Mouse (Mus musculus) heart, postnatal 4 days (tissue): ENCODE measurements at regions not wholly inside any gene's neighbourhood (a gene's known extent, or its start where the extent isn't known, plus 50 kb on each side); places are given as distances from the start of the nearest gene placed in this dataset.

Experiments
- DNase-seq: peaks from one replicate; pipeline ENCODE4 v3.0.0; 2021

DNA sequence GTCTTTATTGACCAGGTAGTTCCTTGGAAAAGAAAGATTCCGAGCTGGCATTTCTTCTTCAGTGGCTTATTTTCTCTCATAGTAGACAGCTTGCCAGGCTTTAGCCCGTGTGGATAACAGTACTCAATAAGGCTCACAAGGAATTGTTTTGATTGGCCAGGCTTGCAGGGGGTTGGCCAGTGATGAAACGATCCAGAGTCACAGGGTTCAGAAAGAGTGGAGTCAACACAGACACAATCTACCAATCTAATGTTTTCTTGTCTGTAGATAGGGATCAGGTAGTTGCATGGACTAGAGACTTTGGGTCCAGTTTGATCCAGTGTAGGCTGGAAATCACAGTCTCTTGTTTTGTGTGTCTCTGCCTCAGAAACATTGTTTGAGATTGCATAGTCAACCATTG, 115.8 kb upstream of the Tab2 start:
- DNase-seq: no peak

DNA sequence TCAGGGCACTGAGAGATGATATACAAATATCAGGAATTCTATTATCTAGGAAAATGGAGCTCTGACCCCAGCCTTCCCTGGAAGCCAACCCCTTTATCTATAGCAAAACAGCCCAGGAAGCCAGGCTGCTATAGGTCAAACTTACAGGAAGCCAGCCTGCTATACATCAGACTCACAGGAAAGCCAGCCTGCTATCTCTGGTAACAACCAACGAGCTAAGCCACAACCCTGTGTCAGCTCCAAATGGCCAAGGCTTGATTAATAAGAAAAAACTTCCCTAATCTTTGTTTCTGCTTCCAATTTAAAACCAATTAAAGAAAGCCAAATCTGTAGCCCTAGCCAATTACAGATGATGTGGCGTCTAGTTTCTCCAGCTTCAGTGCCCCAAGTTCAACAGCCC, 114.4 kb upstream of the Tab2 start:
- no peak for DNase-seq

DNA sequence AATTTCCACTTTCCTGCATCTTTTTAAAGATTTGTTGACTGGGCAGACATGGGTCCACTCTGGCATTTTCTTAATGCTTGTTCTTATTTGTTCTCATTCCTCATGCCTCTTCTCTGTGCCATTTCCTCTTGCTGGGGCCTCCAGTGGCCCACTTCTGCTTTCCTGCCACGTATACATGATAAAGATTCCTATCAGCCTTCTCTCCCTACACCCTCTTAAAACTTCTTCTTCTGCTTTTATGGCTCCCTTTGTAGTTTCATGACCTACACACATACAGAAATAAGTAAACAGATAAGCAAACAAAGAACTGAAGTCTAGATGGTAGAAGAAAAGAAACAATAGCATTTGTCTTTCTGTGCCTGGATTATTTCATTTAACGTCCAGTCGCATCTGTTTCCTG, 110.9 kb upstream of the Tab2 start:
- no peak for DNase-seq

DNA sequence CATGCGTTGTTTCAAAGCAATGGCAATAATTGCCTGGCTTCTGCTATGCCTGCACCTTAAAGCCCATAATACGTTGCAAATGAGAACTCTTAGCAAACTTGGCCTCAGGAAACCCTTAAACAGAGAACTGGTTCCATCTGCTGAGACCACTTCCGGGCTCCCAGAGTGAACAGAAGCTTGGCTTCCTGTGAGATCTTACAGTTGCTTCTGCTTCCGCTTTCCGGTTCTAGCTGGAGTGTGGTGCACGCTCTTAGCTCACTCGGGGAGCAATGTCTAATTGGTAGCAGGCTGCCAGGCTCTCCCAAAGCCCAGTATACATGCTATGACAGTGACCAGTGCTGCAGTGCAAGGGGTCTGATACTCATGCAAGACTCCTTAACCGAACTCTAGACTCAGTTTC, 109.7 kb upstream of the Tab2 start:
- DNase-seq: no peak

DNA sequence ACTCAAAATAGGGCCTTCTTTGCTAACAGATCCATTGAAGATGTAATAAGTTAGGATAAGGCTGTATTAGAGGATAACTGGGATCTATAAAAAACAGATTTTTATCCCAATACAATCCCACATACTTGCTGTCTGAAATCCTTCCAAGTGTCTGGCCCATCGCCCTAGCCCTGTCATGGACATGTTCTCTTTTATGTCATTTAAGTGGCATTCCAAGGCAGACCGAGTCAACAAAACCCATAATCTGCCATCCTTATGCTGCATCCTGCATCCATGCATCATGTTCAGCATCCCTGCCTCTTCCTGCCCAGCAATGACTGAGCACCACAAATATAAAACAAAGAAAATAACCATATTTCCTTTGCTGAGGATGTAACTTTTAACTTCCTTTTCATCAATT, 108.3 kb upstream of the Tab2 start:
- DNase-seq: no peak

DNA sequence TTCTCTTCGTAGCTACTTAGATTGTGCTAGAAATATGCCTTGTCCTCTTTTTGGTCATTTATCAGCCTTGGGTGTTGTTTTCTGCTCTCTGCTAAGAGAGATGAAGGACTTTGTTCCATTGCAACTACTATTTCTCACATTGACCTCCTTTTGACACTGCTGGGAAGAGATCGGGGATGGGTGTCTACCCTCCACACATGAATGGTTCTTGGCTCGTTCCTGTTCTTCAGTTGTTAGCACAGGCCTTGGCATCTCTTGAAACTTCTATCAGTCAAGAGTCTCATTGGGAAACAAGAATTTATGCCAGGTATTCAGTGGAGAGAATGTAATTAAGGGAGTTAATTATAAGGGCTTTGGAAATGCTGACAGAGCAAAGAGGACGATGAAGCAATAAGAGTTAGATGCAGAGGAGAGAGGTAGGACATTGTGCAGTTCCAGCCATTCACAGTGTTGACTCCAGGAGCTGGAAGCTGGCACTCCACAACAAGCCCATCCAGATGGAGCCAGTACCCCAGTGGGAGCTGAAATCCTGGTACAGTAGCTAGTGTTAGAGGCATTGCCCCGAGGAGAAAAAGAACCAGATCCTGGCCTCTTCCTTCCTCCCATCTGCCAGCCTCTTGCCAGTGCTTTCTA, 107.5 kb upstream of the Tab2 start:
- DNase-seq: no peak

DNA sequence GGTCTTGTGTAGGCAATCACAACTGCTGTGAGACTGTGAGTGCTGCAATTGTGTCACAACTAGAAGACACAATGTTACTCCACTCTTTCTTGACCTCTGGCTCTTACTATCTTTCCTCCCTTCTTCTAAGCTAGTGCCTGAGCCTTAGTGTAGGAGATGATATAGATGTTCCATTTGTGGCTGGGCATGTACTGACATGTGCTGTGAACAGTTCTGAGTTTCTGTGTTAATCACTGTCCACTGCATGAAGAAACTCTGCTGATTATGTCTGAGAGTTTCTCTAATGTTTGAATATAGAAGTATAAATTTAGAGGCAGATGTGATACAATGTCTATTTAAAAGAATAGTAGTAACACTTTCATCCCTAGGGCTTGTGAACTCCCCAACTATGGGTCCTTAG, 105.0 kb upstream of the Tab2 start:
- no peak for DNase-seq

DNA sequence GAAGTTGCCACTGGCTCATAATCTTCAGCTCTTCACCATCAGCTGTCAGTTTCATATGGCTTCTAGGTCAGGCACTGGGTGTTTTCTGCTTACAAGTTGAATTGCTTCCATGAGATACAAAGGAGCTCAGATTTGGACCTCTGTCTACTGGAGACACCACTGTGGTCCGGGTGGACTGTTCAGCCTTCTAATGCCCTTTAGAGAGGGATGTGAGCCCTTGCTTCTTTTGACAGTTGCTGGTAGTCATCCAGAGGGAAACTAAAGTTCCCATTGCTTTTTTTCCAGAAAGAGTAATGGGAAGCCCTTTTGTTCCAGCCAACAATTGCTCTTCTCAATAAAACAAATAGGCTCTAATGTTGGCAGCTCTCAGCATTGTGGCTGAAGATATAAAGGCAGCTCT, 103.7 kb upstream of the Tab2 start:
- DNase-seq: no peak

DNA sequence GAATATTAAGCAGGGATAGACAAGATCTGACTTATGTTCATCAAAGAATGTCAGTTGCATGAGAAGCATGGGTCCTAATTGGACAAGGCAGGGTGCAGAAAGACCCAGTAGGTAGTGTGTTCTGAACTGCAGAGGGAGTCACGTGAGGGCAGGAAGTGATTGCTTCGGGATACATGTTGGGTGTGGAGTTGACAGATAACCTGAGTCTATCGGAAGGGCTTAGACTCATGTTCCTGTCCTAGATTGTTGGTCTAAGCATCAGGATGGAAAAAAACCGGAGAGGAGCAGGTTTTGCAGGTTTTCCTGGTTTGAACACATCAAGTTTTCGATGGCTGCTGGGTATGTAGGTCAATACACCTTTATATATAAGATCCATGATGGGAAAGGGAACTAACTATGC, 101.8 kb upstream of the Tab2 start:
- DNase-seq: no peak

DNA sequence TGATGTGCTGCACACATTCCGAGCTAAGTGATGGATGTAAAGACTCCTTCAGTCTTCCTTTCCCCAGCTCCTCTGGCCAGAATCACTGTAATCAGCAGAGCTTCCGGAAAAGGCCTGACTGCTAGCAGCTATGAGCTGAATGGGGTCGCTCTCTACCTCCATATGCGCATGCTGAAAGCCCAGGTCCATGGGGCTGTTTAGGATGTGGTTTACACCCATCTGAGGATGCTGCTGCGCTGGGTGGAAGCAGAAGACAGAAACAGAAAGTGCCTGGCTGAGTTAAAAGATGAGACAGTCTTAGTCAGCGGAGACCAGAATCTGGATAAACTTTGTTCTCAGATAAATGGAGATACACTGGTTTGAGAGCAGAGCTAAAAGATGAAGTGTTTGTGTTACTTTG, 99.3 kb upstream of the Tab2 start:
- no peak for DNase-seq

DNA sequence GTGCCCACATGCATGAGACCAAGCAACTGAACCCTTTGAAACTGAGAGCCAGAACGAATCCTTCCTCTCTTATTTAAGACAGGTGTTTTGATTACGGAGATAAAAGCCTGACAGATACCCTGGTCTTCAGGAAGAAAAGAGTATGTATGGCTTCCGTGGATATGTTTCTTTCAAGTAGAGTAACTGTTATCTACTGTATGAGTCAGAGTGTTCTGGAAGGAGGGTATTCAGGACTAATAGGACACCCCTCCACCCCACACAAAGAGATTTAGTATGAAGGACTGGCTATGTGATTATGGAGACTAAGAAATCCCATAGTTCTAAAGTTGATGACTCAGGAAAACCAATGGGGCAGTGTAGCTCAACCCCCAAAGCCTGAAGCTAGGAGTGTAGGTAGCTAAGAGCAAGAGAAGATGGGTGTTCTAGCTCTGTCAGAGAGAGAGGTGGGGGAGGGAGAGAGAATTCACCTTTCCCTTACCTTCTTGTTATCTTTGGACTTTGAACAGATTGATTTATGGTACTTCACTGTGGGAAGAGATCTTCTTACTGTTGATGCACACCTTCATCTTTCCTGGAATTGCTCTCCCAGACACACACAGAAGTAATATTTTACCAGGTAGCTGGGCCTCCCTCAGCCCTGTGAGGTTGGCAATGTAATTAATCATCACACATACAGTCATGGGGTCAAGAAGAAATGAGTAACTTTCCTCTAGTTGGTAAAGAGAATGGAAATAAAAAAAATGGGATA, 87.6 kb upstream of the Tab2 start:
- DNase-seq: no peak

DNA sequence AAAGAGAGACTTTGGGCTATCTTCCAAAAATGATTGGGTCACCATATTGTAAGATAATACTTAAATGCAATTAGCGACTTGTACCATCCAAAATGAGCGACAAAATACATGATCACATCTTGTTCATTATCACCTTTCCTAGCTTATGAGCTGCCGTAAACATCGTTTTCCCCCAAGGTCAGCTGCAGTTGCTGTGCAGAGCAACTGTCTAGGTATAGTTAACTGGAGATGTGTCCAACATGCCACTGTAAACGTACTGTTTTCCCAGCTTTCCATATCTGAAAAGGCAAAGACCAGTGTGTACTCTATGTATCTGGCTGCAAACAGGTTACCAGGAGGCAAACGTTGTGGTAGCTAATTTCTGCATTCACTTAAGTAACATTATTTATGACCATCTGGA, 86.3 kb upstream of the Tab2 start:
- DNase-seq: no peak

DNA sequence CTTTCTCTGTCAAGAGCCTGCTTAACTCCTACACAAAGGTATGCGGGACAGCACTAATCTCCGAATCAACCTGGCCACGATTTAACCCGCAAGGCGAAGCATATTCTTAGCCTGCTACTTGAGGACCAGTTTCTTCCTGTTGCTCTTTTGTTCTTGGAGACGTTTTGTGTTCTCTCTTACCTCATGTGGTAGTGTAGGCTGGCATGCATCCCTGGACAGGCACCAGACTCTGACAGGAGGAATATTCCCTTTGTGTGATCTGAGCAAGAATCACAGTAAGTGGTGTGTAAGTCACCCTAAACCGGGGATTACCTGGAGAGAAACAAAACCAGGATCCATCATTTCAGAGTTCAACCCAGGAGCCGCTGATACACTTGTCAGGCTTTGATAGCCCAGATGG, 85.8 kb upstream of the Tab2 start:
- no peak for DNase-seq

DNA sequence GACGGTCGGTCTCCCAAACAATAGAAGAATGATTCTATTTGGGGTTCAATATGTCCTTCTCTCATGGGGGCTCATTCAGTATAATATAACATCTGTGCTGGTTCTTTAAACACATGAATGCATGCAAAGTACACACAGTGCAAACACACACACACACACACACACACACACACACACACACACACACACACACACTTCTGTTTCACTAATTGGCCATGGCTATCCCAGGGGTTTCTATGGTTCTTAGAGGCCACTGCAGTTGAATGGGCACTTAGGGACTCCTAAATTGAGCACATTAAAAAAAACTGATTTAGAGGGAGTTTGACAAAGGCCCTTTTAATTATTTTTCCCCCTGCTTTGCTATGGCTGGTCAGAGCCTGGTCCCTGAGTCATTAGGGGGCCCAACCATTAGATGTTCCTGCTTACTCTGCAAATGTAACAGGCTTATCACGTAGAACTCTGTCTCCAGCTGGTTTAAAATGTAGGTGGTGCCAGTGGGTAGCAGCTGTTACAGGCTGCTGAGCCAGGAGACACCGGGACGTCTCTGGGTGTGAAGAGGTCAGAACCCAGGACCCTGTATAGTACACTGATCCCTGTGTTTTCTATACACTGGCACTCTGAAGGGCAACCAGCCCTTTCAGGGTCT, 82.1 kb upstream of the Tab2 start:
- DNase-seq: no peak

DNA sequence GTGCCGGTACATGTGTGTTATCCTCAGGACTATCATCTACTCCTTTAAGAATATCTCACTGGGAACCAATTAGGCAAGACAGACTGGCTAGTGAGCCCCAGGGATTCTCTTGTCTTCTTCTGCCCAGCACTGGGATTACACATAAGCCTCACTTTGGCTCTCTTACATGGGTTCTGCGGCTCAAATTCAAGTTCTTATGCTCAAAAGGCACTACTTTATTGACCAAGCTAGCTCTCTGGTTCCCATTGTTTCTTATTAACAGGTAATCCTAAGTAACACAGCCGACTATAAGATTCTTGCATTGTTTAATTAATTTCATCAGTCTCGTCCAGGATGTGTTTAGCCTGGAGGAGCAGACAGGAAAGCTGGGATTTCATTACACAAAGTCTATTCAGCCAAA, 80.3 kb upstream of the Tab2 start:
- DNase-seq: no peak

DNA sequence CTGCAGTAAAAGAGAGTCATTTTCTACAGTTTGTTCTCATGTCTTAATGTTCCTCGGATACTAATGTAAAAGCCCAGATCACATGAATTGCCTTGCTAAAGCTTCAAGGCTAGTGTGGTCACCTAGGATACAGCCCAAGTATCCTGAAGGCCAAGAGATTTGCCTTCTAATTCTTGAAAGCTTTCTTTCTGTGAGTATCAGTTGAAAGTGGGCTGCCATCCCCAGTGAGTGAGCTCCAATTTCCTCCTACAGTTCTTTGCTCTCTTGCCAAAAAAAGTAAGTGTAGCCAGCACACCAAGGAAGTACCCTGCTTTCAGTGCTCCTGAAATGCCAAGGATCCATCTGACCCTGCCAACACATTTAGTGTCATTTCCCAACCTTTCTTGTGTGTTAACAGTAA, 79.3 kb upstream of the Tab2 start:
- DNase-seq: no peak

DNA sequence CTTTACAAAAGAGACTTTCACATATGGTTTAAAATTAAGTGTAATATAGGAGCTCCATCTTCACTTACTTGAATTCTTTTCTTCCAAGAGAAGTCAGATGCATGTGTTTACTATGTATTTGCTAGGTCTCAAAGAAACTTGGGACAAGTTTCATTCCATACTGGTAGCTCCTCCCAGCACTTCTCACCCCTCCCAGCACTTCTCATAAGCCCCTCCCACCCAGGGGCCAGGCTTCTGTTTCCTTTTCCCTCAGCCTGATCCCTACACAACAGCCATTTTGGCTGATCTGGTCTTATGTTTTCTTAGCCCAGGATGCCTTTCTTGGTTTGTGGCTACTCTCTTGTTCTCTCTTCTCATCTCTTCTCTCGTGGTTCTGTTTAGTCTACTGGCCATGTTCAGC, 76.2 kb upstream of the Tab2 start:
- no peak for DNase-seq

DNA sequence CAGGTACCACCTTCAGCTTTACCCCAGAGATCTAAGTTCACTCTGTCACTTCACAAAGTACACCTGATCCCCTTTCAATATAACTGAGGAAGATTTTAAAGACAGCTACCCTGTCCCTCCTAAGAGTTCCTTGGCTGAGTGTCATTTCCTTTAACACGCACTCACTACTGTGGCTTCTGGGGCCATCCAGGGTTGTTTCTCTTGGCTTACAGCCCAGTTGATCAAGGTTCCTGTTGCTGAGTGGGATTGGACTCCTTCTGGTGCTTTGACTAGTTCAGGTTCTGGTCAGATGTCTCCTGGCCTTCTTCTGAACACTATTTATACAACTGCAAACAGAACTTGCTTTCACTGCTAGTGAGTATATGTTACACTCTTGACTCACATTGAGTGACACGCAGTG, 72.8 kb upstream of the Tab2 start:
- peak; percentile 12 for DNase-seq

DNA sequence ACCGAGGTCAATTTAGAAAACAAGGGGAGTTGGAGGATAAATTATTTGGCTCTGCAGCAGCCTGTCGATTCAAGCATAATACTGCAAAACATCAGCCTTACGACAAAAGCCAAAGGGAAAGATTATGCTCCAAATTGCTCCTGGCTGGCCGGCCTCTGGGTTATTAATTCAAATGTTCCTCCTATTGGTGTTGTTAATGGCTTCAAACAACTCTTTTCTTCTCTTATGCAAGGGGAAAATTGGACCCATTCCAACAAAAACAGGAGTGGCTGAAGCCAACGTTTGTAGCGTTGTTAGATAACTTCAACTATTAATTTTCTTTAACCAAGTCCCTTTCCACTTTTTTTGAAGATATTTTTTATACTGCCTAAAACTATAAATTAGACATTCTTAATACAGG, 71.0 kb upstream of the Tab2 start:
- DNase-seq: no peak

DNA sequence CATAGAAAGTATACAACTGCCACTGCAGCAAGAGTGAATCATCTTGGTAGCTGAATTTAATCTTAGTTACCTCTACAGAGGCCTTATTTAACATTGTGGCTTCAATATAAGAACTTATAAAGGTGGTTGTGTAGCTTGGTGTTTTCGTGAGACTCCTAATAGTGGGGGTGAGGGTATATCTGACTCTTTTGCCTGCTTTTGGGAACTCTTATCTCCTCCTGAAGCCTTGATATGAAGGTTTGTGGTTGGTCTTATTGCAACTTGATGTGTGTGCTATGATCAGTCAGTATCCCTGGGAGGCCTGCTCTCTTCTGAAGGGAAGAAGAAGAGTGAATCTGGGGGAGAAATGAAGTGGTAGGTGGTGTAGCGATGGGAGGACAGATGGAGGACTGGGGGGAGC, 67.7 kb upstream of the Tab2 start:
- no peak for DNase-seq

DNA sequence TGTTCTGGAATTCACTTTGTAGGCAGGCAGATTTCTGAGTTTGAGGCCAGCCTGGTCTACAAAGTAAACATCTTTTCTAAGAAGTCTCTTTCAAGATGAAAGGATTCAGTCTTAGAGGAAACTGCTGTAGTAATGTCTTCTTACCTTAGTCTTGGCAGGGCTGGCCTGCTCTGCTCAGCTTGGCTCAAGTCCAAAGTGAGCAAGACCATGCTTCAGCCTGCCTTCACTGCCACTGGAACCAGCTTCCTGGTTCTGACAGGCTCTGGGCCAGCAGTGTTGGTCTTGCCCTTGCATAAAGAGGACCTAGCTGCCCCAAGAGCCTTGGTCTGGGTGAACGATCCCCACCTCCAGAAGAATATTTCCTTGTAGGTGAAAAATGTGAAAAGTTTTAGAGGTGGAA, 65.9 kb upstream of the Tab2 start:
- DNase-seq: no peak

DNA sequence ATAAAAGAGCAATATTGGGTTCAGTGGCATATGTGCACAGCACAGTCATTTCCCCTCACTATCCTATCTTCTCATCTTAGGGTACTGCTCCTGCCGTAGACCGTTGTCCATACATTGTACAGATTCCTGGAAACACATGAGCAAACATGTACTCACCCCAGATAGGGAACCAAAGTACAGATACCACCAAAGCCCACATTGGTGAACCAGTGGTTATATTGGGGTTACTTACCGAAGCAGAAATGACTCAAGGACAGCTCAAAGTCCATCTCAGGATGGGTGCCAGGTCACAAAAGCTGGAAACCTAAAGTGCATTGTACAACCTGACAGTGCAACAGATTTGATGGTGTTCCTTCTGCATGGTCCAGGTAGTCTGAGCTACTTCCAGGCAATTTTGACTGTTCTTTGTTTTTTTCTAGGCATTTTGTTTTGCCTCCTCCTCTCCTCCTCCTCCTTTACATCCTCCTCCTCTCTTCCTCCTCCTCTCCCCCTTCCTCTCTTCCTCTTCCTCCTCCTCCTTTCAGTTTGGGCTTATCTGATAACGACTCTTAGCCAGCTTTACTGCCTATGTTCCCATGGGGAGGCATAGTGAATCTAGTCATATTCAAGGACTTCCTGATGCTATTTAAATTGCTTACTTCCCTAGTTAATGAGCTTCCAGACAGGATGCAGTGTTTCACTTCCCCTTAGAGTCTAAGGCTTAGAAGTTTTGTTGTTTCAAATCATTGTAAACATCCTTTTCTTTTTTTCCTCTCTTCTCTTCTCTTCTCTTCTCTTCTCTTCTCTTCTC, 65.1 kb upstream of the Tab2 start:
- no peak for DNase-seq

DNA sequence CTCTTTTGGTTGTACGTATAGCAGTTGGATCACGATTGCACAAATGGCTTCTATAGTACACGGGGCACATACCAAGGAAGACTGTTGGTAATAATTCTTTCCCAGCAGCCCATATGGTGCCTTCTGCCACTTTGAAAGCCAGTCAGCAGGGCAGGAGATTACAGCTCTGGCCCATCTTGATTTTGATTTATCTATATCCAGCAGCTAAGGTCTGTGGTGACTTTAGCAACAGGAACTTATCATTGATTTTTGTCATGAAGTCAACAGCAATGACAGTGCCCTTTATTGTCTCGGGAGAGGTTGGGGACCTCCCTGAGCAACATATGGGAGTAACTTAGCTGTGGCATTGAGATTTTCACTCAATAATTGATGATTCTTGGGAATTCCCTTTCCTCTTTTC, 64.1 kb upstream of the Tab2 start:
- DNase-seq: no peak
